Mouse (Mus musculus) liver, embryonic 14.5 days (tissue): ENCODE measurements at regions not wholly inside any gene's neighbourhood (a gene's known extent, or its start where the extent isn't known, plus 50 kb on each side); places are given as distances from the start of the nearest gene placed in this dataset.

Source experiments
- ATAC-seq: fragments of 200-750 bp; cut with Nextera tagmentation; 2 replicates; pipeline ENCODE4 v1.8.0; 2017; ENCODE audit warnings: moderate number of reproducible peaks, mild to moderate bottlenecking, moderate library complexity; ENCODE audit not compliant: insufficient read depth
- DNase-seq, 3 experiments: peaks; one replicate each; pipeline ENCODE4 v3.0.0-alpha.2; 2012 to 2013; ENCODE audit warnings: low read depth in 3 of 3, low spot score in 3 of 3
- H3K27ac ChIP-seq: fragments of 300-500 bp; sonication (generic); 2 replicates; pipeline ENCODE4 v1.5.1; 2014; ENCODE audit warnings: moderate library complexity, mild to moderate bottlenecking, control low read depth, inconsistent platforms
- H3K27me3 ChIP-seq: fragments of 300-500 bp; sonication (generic); 2 replicates; pipeline ENCODE4 v1.6.1; 2014; ENCODE audit warnings: mild to moderate bottlenecking, low read length, moderate library complexity; ENCODE audit not compliant: control insufficient read depth, insufficient read depth
- H3K36me3 ChIP-seq: fragments of 300-500 bp; sonication (generic); replicated peaks from 2 replicates; pipeline ENCODE4 v1.6.1; 2014; ENCODE audit warnings: low read depth; ENCODE audit not compliant: control insufficient read depth, insufficient read depth
- H3K4me1 ChIP-seq, 2 experiments: fragments of 200-500 bp in 1 of 2; fragments of 300-500 bp in 1 of 2; sonication (generic) in 1 of 2; replicated peaks; 2 replicates each; pipeline ENCODE4 v1.6.1; 2012 to 2014; ENCODE audit warnings: antibody characterized with exemption in 1 of 2, inconsistent platforms in 1 of 2, low read length in 1 of 2; ENCODE audit not compliant: control insufficient read depth in 2 of 2, insufficient read depth in 2 of 2
- H3K4me2 ChIP-seq: fragments of 300-500 bp; sonication (generic); 2 replicates; pipeline ENCODE4 v1.6.1; 2014; ENCODE audit warnings: low read depth, mild to moderate bottlenecking, control low read depth, moderate library complexity
- H3K4me3 ChIP-seq, 2 experiments: fragments of 200-500 bp in 1 of 2; fragments of 300-500 bp in 1 of 2; sonication (generic) in 1 of 2; 2 replicates each; pipeline ENCODE4 v1.5.1; 2012 to 2014; ENCODE audit warnings: low read depth in 2 of 2, low read length in 2 of 2, mild to moderate bottlenecking in 2 of 2, control low read depth in 1 of 2, inconsistent platforms in 1 of 2, moderate library complexity in 1 of 2; ENCODE audit not compliant: insufficient read depth in 1 of 2
- H3K9ac ChIP-seq: fragments of 300-500 bp; sonication (generic); replicated peaks from 2 replicates; pipeline ENCODE4 v1.6.1; 2014; ENCODE audit warnings: mild to moderate bottlenecking, control low read depth, moderate library complexity
- H3K9me3 ChIP-seq: fragments of 300-500 bp; sonication (generic); 2 replicates; pipeline ENCODE4 v1.6.1; 2016; ENCODE audit warnings: low read length, mixed read lengths; ENCODE audit not compliant: control insufficient read depth
- CTCF ChIP-seq: IDR thresholded peaks from 2 replicates; pipeline ENCODE4 v1.5.1; 2016; ENCODE audit warnings: antibody characterized with exemption, low read depth, control low read depth
- EP300 ChIP-seq: IDR thresholded peaks from 2 replicates; pipeline ENCODE4 v1.6.1; 2016; ENCODE audit warnings: antibody characterized with exemption, low read depth
- WGBS: fragments of 180-500 bp; shearing (Covaris S2); extraction: QIAGEN DNeasy Blood & Tissue Kit; methylation state at CpG from one replicate; pipeline ENCODE4 v1.1.7; 2014; ENCODE audit not compliant: insufficient replicate concordance; 5-methylcytosine and 5-hydroxymethylcytosine counted together

DNA sequence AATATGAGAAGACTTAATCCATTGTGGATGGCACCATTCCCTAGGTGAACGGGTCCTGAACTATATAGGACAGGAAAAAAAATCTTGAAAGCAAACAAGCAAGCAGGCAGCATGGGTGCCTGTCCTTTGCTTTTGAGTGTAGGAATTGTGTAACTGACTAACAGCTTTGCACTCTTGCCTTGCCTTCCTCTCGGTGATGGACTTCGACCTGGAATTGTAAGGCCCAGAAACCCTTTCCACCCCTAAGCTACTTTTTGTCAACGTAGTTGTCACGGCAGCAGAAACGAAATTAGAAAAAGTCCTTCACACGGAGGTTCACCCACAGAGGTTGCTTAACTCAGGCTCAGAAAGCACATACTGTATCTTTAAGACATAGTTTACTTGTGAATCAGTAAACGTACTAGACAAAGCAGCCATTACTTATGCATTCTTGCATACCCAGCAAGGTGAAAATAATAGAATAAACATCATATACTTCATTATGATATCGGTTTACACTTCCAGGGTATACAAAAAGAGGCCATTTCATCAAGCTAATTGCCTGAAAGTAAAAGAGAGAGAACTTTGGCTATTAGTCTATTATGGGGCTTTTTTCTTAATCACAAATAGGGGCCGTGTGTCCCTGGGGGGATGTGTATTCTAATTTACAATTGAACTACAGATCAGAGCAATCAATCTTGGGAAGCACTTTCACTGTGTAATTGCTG is 57.1 kb upstream of the Nr2f2 start:
- 60% methylated on average over 10 of the region's 10 CpGs for WGBS
- ATAC-seq (no peak), DNase-seq (no peak)
- no peak for TF ChIP-seq CTCF
- no peak for TF ChIP-seq EP300
- no peak overlapping the region for H3K27ac ChIP-seq
- H3K4me1 ChIP-seq = no peaks in the 10 kb centered on the region
- H3K4me3 ChIP-seq = no peak overlapping the region
- no peaks in the 10 kb centered on the region for H3K36me3 ChIP-seq
- H3K27me3 ChIP-seq = no peaks in the 10 kb centered on the region
- H3K9me3 ChIP-seq = no peaks in the 10 kb centered on the region
- no peak overlapping the region for H3K9ac ChIP-seq
- no peak overlapping the region for H3K4me2 ChIP-seq

DNA sequence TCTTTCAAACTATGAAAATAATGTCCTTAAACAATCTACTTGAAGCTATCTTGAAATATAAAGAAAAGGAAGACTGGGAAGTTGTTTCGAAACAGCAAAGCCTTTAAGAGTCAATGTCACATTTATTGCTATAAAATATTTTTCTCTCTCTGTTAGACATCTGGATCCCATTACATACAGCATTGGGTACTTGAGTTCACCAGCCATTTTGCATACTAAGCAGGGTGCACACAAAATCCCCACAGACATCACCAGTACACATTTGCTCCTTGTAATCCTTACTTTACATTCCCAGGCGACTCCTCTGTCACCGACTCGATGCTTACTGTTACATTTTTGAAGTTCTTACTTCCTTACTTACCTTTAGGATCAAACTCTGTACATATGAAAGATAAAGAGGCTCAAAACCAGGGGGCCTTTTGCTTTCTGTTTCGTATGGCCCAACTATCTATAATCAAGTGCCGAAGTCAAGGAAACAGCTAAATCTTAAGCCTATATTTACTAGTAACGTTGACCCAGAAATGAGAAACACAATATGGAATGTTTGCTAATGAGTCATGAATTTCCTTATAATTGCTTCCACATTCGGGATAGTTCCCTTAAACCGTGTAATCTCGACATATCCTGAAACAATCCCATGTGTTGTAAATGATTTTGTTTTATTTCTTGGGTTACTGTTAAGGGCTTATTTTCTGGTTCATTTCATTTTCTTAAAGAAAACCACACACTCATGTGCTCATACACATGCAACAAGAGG is 49.8 kb upstream of the Nr2f2 start:
- no peak for DNase-seq

More for the DNA sequence above, 49.8 kb upstream of the Nr2f2 start:
- H3K4me1 ChIP-seq = no peaks in the 10 kb centered on the region
- H3K27me3 ChIP-seq = no peaks in the 10 kb centered on the region
- ATAC-seq = no peak
- no peaks in the 10 kb centered on the region for H3K9me3 ChIP-seq
- H3K36me3 ChIP-seq = no peaks in the 10 kb centered on the region
- H3K9ac ChIP-seq = no peak overlapping the region
- no peak overlapping the region for H3K4me2 ChIP-seq
- no peak for TF ChIP-seq CTCF
- no peak for TF ChIP-seq EP300
- no peak overlapping the region for H3K27ac ChIP-seq
- H3K4me3 ChIP-seq = no peak overlapping the region
- 64% methylated on average over 10 of the region's 10 CpGs for WGBS
